Mouse (Mus musculus): Measurements from ENCODE around the gene Olfr1048. TPM values are rescaled to one million over a fixed set of nuclear protein-coding genes. Genes with fewer than 3 reads are reported as not detected.

The Olfr1048 gene
- not detected in 2 replicates for polyA plus RNA-seq (2012; rRNA removed)

GRCm38 (mm10) chr2:86240189-86240588 lies at the start of gene Olfr1048:
TSS of gene Olfr1048 (minus strand) at chr2:86240289.

GRCm38 (mm10) chr2:86278988-86279387 lies 38.9 kb upstream of the Olfr1048 start, which contains the start of gene Olfr1051:
TSS of gene Olfr1051 (minus strand) at chr2:86279088.

GRCm38 (mm10) chr2:86258228-86258627 lies 18.1 kb upstream of the Olfr1048 start, which contains the start of gene Olfr1049:
TSS of gene Olfr1049 (minus strand) at chr2:86258328.

GRCm38 (mm10) chr2:86231301-86231700 lies 8.8 kb downstream of the Olfr1048 start, which contains the start of gene Olfr1047:
TSS of gene Olfr1047 (minus strand) at chr2:86231401.

GRCm38 (mm10) chr2:86219214-86219613 lies 20.9 kb downstream of the Olfr1048 start, which contains the start of gene Olfr1046:
TSS of gene Olfr1046 (minus strand) at chr2:86219314.

GRCm38 (mm10) chr2:86202909-86203308 lies 37.2 kb downstream of the Olfr1048 start, which contains the start of gene Olfr1045:
TSS of gene Olfr1045 (minus strand) at chr2:86203009.

GRCm38 (mm10) chr2:86185583-86185982 lies 54.5 kb downstream of the Olfr1048 start, which contains the start of gene Olfr52:
TSS of gene Olfr52 (minus strand) at chr2:86185683.

Other genes with a start within 250 kb of the Olfr1048 start
- gene Olfr1031, start 250.0 kb downstream of the Olfr1048 start, polyA plus RNA-seq (2012; rRNA removed): not detected in 2 replicates
- gene Olfr1032, start 234.7 kb downstream of the Olfr1048 start, polyA plus RNA-seq (2012; rRNA removed): not detected in 2 replicates
- gene Olfr1033, start 219.7 kb downstream of the Olfr1048 start, polyA plus RNA-seq (2012; rRNA removed): 0.12 TPM in 1 of 2 replicates, not detected in the other
- gene Olfr1034, start 194.4 kb downstream of the Olfr1048 start, polyA plus RNA-seq (2012; rRNA removed): 0.02 TPM in 1 of 2 replicates, not detected in the other
- not detected in 2 replicates for gene Olfr1036, start 166.3 kb downstream of the Olfr1048 start, polyA plus RNA-seq (2012; rRNA removed)
- not detected in 2 replicates for gene Olfr1037, start 152.9 kb downstream of the Olfr1048 start, polyA plus RNA-seq (2012; rRNA removed)
- not detected in 2 replicates for gene Olfr1039, start 104.4 kb downstream of the Olfr1048 start, polyA plus RNA-seq (2012; rRNA removed)
- gene Olfr1040, start 93.6 kb downstream of the Olfr1048 start, polyA plus RNA-seq (2012; rRNA removed): not detected in 2 replicates
- gene Olfr1042, start 78.5 kb downstream of the Olfr1048 start, polyA plus RNA-seq (2012; rRNA removed): not detected in 2 replicates
- not detected in 2 replicates for gene Olfr1043, start 72.8 kb downstream of the Olfr1048 start, polyA plus RNA-seq (2012; rRNA removed)
- gene Olfr1044, start 62.5 kb downstream of the Olfr1048 start, polyA plus RNA-seq (2012; rRNA removed): not detected in 2 replicates
- gene Olfr52, start 54.6 kb downstream of the Olfr1048 start, polyA plus RNA-seq (2012; rRNA removed): not detected in 2 replicates
- gene Olfr1045, start 37.3 kb downstream of the Olfr1048 start, polyA plus RNA-seq (2012; rRNA removed): not detected in 2 replicates
- not detected in 2 replicates for gene Olfr1046, start 21.0 kb downstream of the Olfr1048 start, polyA plus RNA-seq (2012; rRNA removed)
- not detected in 2 replicates for gene Olfr1047, start 8.9 kb downstream of the Olfr1048 start, polyA plus RNA-seq (2012; rRNA removed)
- gene Olfr1049, start 18.0 kb upstream of the Olfr1048 start, polyA plus RNA-seq (2012; rRNA removed): not detected in 2 replicates
- not detected in 2 replicates for gene Olfr1051, start 38.8 kb upstream of the Olfr1048 start, polyA plus RNA-seq (2012; rRNA removed)
- gene Olfr1052, start 52.2 kb upstream of the Olfr1048 start, polyA plus RNA-seq (2012; rRNA removed): not detected in 2 replicates
- gene Olfr1053, start 75.0 kb upstream of the Olfr1048 start, polyA plus RNA-seq (2012; rRNA removed): not detected in 2 replicates
- not detected in 2 replicates for gene Olfr1054, start 95.1 kb upstream of the Olfr1048 start, polyA plus RNA-seq (2012; rRNA removed)
- not detected in 2 replicates for gene Olfr1055, start 110.0 kb upstream of the Olfr1048 start, polyA plus RNA-seq (2012; rRNA removed)
- not detected in 2 replicates for gene Olfr1056, start 122.2 kb upstream of the Olfr1048 start, polyA plus RNA-seq (2012; rRNA removed)
- not detected in 2 replicates for gene Olfr1057, start 138.1 kb upstream of the Olfr1048 start, polyA plus RNA-seq (2012; rRNA removed)
- not detected in 2 replicates for gene Olfr1058, start 148.3 kb upstream of the Olfr1048 start, polyA plus RNA-seq (2012; rRNA removed)
- gene Olfr1061, start 173.8 kb upstream of the Olfr1048 start, polyA plus RNA-seq (2012; rRNA removed): not detected in 2 replicates
- not detected in 2 replicates for gene Olfr1062, start 186.5 kb upstream of the Olfr1048 start, polyA plus RNA-seq (2012; rRNA removed)
- gene Olfr1065, start 210.3 kb upstream of the Olfr1048 start, polyA plus RNA-seq (2012; rRNA removed): not detected in 2 replicates
- gene Olfr1066, start 216.0 kb upstream of the Olfr1048 start, polyA plus RNA-seq (2012; rRNA removed): not detected in 2 replicates
- gene Olfr228, start 247.1 kb upstream of the Olfr1048 start, polyA plus RNA-seq (2012; rRNA removed): not detected in 2 replicates

Measured in stomach, adult 2 months (tissue).